Comparison of ENCODE assay signal across 24 mouse cellular contexts in the genomic region with DNA sequence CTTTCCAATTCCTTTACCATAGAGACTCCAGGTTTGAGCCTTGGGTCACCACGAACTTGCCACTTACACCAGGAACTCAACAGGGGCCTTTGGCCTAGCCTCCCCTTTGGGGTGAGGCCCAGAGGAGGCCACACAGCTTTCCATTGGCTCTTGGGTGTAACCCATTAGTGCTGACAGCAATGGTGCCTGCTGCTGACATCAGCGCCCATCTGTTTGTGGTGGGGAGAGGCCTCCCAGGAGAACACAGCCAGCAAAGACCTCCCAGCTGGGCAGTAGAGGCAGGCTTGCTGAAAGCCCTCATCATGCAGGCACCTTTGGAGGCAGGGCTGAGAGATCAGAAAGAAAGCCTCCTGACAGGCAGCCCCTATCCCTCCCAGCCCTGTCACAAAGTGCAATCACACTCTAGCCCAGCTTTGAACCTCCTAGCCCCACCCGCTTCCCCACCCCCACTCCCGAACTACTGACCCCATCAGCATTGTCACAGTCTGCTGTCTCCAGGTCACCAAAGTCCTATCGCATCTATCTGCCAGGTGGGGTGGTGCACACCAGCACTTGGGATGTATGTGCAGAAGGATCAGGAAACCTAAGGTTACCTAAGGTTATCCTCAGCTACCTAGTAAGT.
DNase-seq lines count a peak whose midpoint lies in the region; ATAC-seq and TF ChIP-seq lines count a peak whose summit lies in the region.
"Had no signal": no experiment of that assay in that cellular context is flagged by ENCODE, and none has a peak within 500 bp of the region (broad histone marks: within the 10 kb centered on the region; RNA-seq: fewer than 3 reads in every experiment).

No protein-coding gene starts in this region.

- no peaks in the 10 kb centered on the region for H3K36me3 ChIP-seq in intestine, embryonic 15.5 days
- H3K36me3 ChIP-seq in intestine, postnatal 0 days (ENCODE audit: control insufficient read depth, insufficient read depth) = no peaks in the 10 kb centered on the region
- no peaks in the 10 kb centered on the region for H3K36me3 ChIP-seq in midbrain, embryonic 10.5 days
- no peaks in the 10 kb centered on the region for H3K36me3 ChIP-seq in midbrain, postnatal 0 days (ENCODE audit: insufficient read depth, low read length)
- no peaks in the 10 kb centered on the region for H3K36me3 ChIP-seq in liver, embryonic 13.5 days
- H3K36me3 ChIP-seq: embryonic facial prominence, embryonic 10.5 days; embryonic facial prominence, embryonic 13.5 days; forebrain, embryonic 12.5 days; forebrain, embryonic 15.5 days; G1E; hindbrain, embryonic 12.5 days; hindbrain, embryonic 15.5 days had no signal

- no peak for DNase-seq in midbrain, embryonic 10.5 days (ENCODE audit: low spot score)
- DNase-seq in midbrain, postnatal 0 days (ENCODE audit: low spot score) = no peak
- no peak for DNase-seq in liver, embryonic 13.5 days
- DNase-seq in ovary, postnatal 10 days (ENCODE audit: low spot score) = no peak
- DNase-seq in layer of hippocampus, adult 9-11 months = no peak
- DNase-seq: adrenal gland, postnatal 10 days; B cell, adult 2 months; cerebellum, adult 11 months; cerebellum, adult 2 months; cerebellum, adult 9-11 months; cerebellum, postnatal 25 days; gastrocnemius, postnatal 25 days; heart, adult 18-20 months had no signal

- H3K9me3 ChIP-seq in intestine, embryonic 15.5 days = no peaks in the 10 kb centered on the region
- H3K9me3 ChIP-seq in intestine, postnatal 0 days (ENCODE audit: control insufficient read depth) = no peaks in the 10 kb centered on the region
- no peaks in the 10 kb centered on the region for H3K9me3 ChIP-seq in midbrain, embryonic 10.5 days (replicated peaks)
- no peaks in the 10 kb centered on the region for H3K9me3 ChIP-seq in midbrain, postnatal 0 days (ENCODE audit: low read length)
- no peaks in the 10 kb centered on the region for H3K9me3 ChIP-seq in liver, embryonic 13.5 days (replicated peaks)
- H3K9me3 ChIP-seq: embryonic facial prominence, embryonic 10.5 days; embryonic facial prominence, embryonic 13.5 days; forebrain, embryonic 12.5 days; forebrain, embryonic 15.5 days; G1E; hindbrain, embryonic 12.5 days; hindbrain, embryonic 15.5 days had no signal

- WGBS in intestine, embryonic 15.5 days = 55% methylated on average over 5 of the region's 5 CpGs
- 43% methylated on average over 5 of the region's 5 CpGs for WGBS in intestine, postnatal 0 days
- 74% methylated on average over 5 of the region's 5 CpGs for WGBS in midbrain, embryonic 10.5 days
- 80% methylated on average over 5 of the region's 5 CpGs for WGBS in midbrain, postnatal 0 days
- WGBS in liver, embryonic 13.5 days (ENCODE audit: insufficient replicate concordance) = 53% methylated on average over 5 of the region's 5 CpGs

- no peak overlapping the region for H3K27ac ChIP-seq in intestine, embryonic 15.5 days
- no peak overlapping the region for H3K27ac ChIP-seq in intestine, postnatal 0 days (ENCODE audit: low read depth, low read length)
- H3K27ac ChIP-seq in midbrain, embryonic 10.5 days (replicated peaks) = 0 out of 2 replicates have a peak overlapping the region, but pooled peaks have one; percentile 42
- H3K27ac ChIP-seq in midbrain, postnatal 0 days (ENCODE audit: low read depth, low read length) = no peak overlapping the region
- no peak overlapping the region for H3K27ac ChIP-seq in liver, embryonic 13.5 days
- H3K27ac ChIP-seq: embryonic facial prominence, embryonic 10.5 days; embryonic facial prominence, embryonic 13.5 days; forebrain, embryonic 12.5 days; forebrain, embryonic 15.5 days; hindbrain, embryonic 12.5 days; hindbrain, embryonic 15.5 days had no signal

- H3K9ac ChIP-seq in intestine, embryonic 15.5 days = no peak overlapping the region
- H3K9ac ChIP-seq in intestine, postnatal 0 days (ENCODE audit: low read depth, low read length) = no peak overlapping the region
- no peak overlapping the region for H3K9ac ChIP-seq in midbrain, postnatal 0 days (replicated peaks; ENCODE audit: low read length, poor library complexity, severe bottlenecking)
- no peak overlapping the region for H3K9ac ChIP-seq in liver, embryonic 13.5 days
- H3K9ac ChIP-seq: embryonic facial prominence, embryonic 13.5 days; forebrain, embryonic 12.5 days; forebrain, embryonic 15.5 days; hindbrain, embryonic 12.5 days; hindbrain, embryonic 15.5 days had no signal

- H3K4me1 ChIP-seq in intestine, embryonic 15.5 days (replicated peaks) = peaks cover 11% of the 10 kb centered on the region
- no peaks in the 10 kb centered on the region for H3K4me1 ChIP-seq in intestine, postnatal 0 days (replicated peaks; ENCODE audit: control insufficient read depth, insufficient read depth, low read length)
- peaks cover 13% of the 10 kb centered on the region for H3K4me1 ChIP-seq in midbrain, embryonic 10.5 days
- no peaks in the 10 kb centered on the region for H3K4me1 ChIP-seq in midbrain, postnatal 0 days (ENCODE audit: insufficient read depth, low read length)
- peaks cover 14% of the 10 kb centered on the region for H3K4me1 ChIP-seq in liver, embryonic 13.5 days (replicated peaks)
- H3K4me1 ChIP-seq: forebrain, embryonic 12.5 days; forebrain, embryonic 15.5 days; hindbrain, embryonic 12.5 days; hindbrain, embryonic 15.5 days had no signal

- no peak overlapping the region for H3K4me3 ChIP-seq in intestine, embryonic 15.5 days (replicated peaks)
- H3K4me3 ChIP-seq in intestine, postnatal 0 days (ENCODE audit: low read depth, low read length) = no peak overlapping the region
- H3K4me3 ChIP-seq in midbrain, embryonic 10.5 days = no peak overlapping the region
- no peak overlapping the region for H3K4me3 ChIP-seq in midbrain, postnatal 0 days (ENCODE audit: low read depth, low read length)
- H3K4me3 ChIP-seq in liver, embryonic 13.5 days (replicated peaks) = no peak overlapping the region
- H3K4me3 ChIP-seq: embryonic facial prominence, embryonic 10.5 days; embryonic facial prominence, embryonic 13.5 days; erythroblast, embryonic 14.5 days; forebrain, embryonic 12.5 days; forebrain, embryonic 15.5 days; hindbrain, embryonic 12.5 days; hindbrain, embryonic 15.5 days had no signal

- no peak for TF ChIP-seq CTCF in intestine, postnatal 0 days (IDR thresholded peaks at IDR 0.05; ENCODE audit: low read depth)
- no peak for TF ChIP-seq CTCF in midbrain, postnatal 0 days (IDR thresholded peaks at IDR 0.05)

- no peaks in the 10 kb centered on the region for H3K27me3 ChIP-seq in intestine, embryonic 15.5 days (replicated peaks)
- H3K27me3 ChIP-seq in intestine, postnatal 0 days (replicated peaks; ENCODE audit: control insufficient read depth, insufficient read depth, low read length) = no peaks in the 10 kb centered on the region
- no peaks in the 10 kb centered on the region for H3K27me3 ChIP-seq in midbrain, embryonic 10.5 days (ENCODE audit: low read depth, poor library complexity, severe bottlenecking)
- H3K27me3 ChIP-seq in midbrain, postnatal 0 days (ENCODE audit: insufficient read depth, low read length) = no peaks in the 10 kb centered on the region
- no peaks in the 10 kb centered on the region for H3K27me3 ChIP-seq in liver, embryonic 13.5 days
- H3K27me3 ChIP-seq: embryonic facial prominence, embryonic 13.5 days; forebrain, embryonic 12.5 days; forebrain, embryonic 15.5 days; hindbrain, embryonic 12.5 days; hindbrain, embryonic 15.5 days; Patski had no signal

- peak; percentile 70 for ATAC-seq in intestine, embryonic 15.5 days
- no peak for ATAC-seq in intestine, postnatal 0 days
- no peak for ATAC-seq in midbrain, postnatal 0 days (ENCODE audit: low FRiP score)
- peak; percentile 74 for ATAC-seq in liver, embryonic 13.5 days (ENCODE audit: low read depth)
- ATAC-seq: forebrain, embryonic 15.5 days; Patski had no signal

- no peak overlapping the region for H3K4me2 ChIP-seq in intestine, embryonic 15.5 days (replicated peaks)
- no peak overlapping the region for H3K4me2 ChIP-seq in intestine, postnatal 0 days (replicated peaks; ENCODE audit: low read depth)
- no peak overlapping the region for H3K4me2 ChIP-seq in midbrain, postnatal 0 days (ENCODE audit: low read depth, low read length, poor library complexity, severe bottlenecking)
- no peak overlapping the region for H3K4me2 ChIP-seq in liver, embryonic 13.5 days
- H3K4me2 ChIP-seq: embryonic facial prominence, embryonic 13.5 days; forebrain, embryonic 12.5 days; forebrain, embryonic 15.5 days; hindbrain, embryonic 12.5 days; hindbrain, embryonic 15.5 days had no signal

Comparison
In these comparisons a context has a peak if more than half of its experiments do, and no peak if none do; other contexts are left out.
1. ATAC-seq: peak in intestine, embryonic 15.5 days (single experiment) and liver, embryonic 13.5 days (single experiment); none in intestine, postnatal 0 days (single experiment) and midbrain, postnatal 0 days (single experiment).